Mouse (Mus musculus) neural tube, embryonic 12.5 days (tissue): ENCODE measurements around the gene Pnpla1. TPM values are rescaled to one million over a fixed set of nuclear protein-coding genes. Genes with fewer than 3 reads are reported as not detected.

Experiments
- ATAC-seq: fragments of 200-750 bp; cut with Nextera tagmentation; 2 replicates; pipeline ENCODE4 v1.8.0; 2017; ENCODE audit warnings: low read depth, mild to moderate bottlenecking, moderate TSS enrichment, moderate library complexity; ENCODE audit not compliant: low FRiP score
- H3K27ac ChIP-seq: fragments of 300-500 bp; sonication (generic); 2 replicates; pipeline ENCODE4 v1.5.1; 2016
- H3K27me3 ChIP-seq: fragments of 300-500 bp; sonication (generic); replicated peaks from 2 replicates; pipeline ENCODE4 v1.6.1; 2016; ENCODE audit warnings: mild to moderate bottlenecking
- H3K36me3 ChIP-seq: fragments of 300-500 bp; sonication (generic); 2 replicates; pipeline ENCODE4 v1.6.1; 2016; ENCODE audit warnings: mild to moderate bottlenecking
- H3K4me1 ChIP-seq: fragments of 300-500 bp; sonication (generic); 2 replicates; pipeline ENCODE4 v1.6.1; 2016
- H3K4me2 ChIP-seq: fragments of 300-500 bp; sonication (generic); replicated peaks from 2 replicates; pipeline ENCODE4 v1.6.1; 2016; ENCODE audit warnings: mild to moderate bottlenecking
- H3K4me3 ChIP-seq: fragments of 300-500 bp; sonication (generic); 2 replicates; pipeline ENCODE4 v1.5.1; 2016
- H3K9ac ChIP-seq: fragments of 300-500 bp; sonication (generic); 2 replicates; pipeline ENCODE4 v1.6.1; 2016; ENCODE audit warnings: mild to moderate bottlenecking
- H3K9me3 ChIP-seq: fragments of 300-500 bp; sonication (generic); 2 replicates; pipeline ENCODE4 v1.6.1; 2016; ENCODE audit warnings: mild to moderate bottlenecking
- WGBS: fragments of 180-500 bp; shearing (Covaris S2); methylation state at CpG from one replicate; pipeline ENCODE4 v1.1.7; 2016; 5-methylcytosine and 5-hydroxymethylcytosine counted together
- polyA plus RNA-seq: library from polyadenylated mRNA; unstranded; fragments of >200 nt; fragmentation: Nextera tagmentation; extraction: Ambion mirVana; gene quantifications from 2 replicates; pipeline ENCODE4 v1.2.1, GENCODE M21; 2016

The Pnpla1 gene
- polyA plus RNA-seq, 1 experiment from 2014 or later, result not detected

DNA sequence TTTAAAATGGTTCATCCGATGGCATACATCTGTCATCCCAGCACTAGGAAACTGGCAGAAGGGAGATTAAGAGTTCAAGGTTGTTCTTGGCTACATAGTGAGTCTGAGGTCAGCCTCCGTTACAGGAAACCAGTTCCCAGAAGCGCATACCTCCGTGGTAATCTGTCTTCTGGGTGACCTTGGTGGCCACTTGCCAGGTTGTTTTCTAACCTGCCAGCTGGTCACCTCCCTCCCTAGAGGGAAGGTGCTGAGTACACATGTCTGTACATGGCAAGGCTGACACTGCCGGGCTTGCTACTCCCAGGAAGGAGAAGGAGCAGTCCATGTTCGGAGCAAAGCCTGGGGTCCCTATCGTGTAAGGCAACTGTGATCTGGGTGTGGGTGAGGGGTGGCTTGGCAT is 16.6 kb downstream of the Pnpla1 start:
- H3K9me3 ChIP-seq, result no peaks in the 10 kb centered on the region
- 0 out of 2 replicates have a peak, but pooled peaks cover 3% of the 10 kb centered on the region for H3K27me3 ChIP-seq
- no peaks in the 10 kb centered on the region for H3K36me3 ChIP-seq
- WGBS, result 79% methylated on average over 7 of the region's 7 CpGs
- no peak overlapping the region for H3K4me2 ChIP-seq
- no peak overlapping the region for H3K9ac ChIP-seq
- no peak overlapping the region for H3K27ac ChIP-seq
- no peaks in the 10 kb centered on the region for H3K4me1 ChIP-seq
- no peak for ATAC-seq
- H3K4me3 ChIP-seq, result no peak overlapping the region

DNA sequence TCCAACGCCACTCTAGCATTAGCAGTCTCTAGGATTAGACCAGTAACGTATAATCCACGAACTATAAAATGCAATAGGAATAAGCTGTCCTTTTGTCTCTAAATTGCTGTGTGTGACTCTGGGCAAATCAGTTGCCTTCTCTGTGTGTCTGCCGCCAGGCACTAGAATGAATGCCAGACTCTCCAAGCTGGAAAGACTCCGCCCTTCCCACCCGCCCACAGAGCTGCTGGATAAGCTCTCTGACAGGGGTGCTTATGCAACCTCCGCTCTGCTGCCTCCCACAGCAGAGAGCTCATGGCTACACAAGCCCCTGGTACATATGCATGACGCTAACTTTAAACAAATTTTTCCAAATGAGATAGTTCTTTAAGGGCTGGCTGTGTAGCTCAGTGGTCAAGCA is 17.1 kb downstream of the Pnpla1 start:
- Histone ChIP-seq H3K9ac (no peak overlapping the region), H3K9me3 (no peaks in the 10 kb centered on the region), H3K4me2 (no peak overlapping the region), H3K4me1 (no peaks in the 10 kb centered on the region), H3K4me3 (no peak overlapping the region), H3K36me3 (no peaks in the 10 kb centered on the region), H3K27ac (no peak overlapping the region), H3K27me3 (peaks cover 5% of the 10 kb centered on the region)
- no peak for ATAC-seq
- 51% methylated on average over 8 of the region's 8 CpGs for WGBS

DNA sequence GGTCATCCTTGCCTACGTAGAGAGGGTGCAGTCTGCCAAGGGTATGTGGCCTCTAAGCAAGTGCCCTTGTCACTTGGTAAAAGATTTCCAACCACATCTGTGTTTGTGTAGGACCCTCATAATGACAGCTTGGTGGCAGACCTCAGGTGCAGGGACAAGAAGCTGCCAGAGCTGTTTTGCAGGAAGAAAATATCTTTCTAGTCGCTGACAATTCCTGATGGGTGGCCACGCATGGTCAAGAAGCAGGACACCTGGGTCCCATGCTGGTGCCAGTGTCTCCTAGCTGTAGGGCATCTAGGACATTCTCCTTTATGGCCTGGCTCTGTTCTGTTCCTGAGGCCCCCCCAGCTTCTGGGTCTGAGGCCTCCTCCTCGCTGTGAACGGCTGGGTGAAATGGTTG is 18.1 kb downstream of the Pnpla1 start:
- Histone ChIP-seq H3K9ac (no peak overlapping the region), H3K27ac (no peak overlapping the region), H3K9me3 (no peaks in the 10 kb centered on the region), H3K36me3 (no peaks in the 10 kb centered on the region), H3K4me2 (peak overlapping the region; percentile 33), H3K4me1 (no peaks in the 10 kb centered on the region), H3K27me3 (peaks cover 9% of the 10 kb centered on the region), H3K4me3 (no peak overlapping the region)
- no peak for ATAC-seq
- WGBS, result 69% methylated on average over 5 of the region's 5 CpGs

DNA sequence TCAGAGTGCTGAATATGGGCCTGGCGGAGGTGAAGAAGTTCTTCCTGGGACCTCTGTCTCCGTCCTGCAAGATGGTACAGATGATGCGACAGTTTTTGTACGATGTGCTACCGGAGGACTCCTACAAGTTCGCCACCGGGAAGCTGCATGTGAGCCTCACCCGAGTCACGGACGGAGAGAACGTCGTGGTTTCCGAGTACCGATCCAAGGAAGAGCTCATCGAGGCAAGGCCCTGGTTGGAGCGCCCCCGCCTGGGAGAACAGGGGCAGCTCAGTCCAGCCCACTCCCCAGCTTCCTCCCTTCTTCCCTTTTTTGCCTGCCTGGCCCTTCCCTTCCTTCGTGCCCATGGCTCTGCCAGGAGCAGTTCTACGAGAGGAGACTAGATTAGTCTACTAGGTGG is 18.6 kb downstream of the Pnpla1 start:
- no peak for ATAC-seq
- H3K27ac ChIP-seq, result no peak overlapping the region
- WGBS, result 17% methylated on average over 19 of the region's 19 CpGs
- no peaks in the 10 kb centered on the region for H3K4me1 ChIP-seq
- no peaks in the 10 kb centered on the region for H3K36me3 ChIP-seq
- peak overlapping the region; percentile 33 for H3K4me2 ChIP-seq
- 0 out of 2 replicates have a peak overlapping the region, but pooled peaks have one; percentile 17 for H3K9ac ChIP-seq
- no peak overlapping the region for H3K4me3 ChIP-seq
- H3K27me3 ChIP-seq, result peaks cover 13% of the 10 kb centered on the region
- H3K9me3 ChIP-seq, result no peaks in the 10 kb centered on the region

GRCm38 (mm10) chr17:28879931-28880391 is 21.8 kb downstream of the Pnpla1 start:
- H3K9ac ChIP-seq, result no peak overlapping the region
- H3K27ac ChIP-seq, result no peak overlapping the region
- H3K36me3 ChIP-seq, result no peaks in the 10 kb centered on the region
- no peaks in the 10 kb centered on the region for H3K9me3 ChIP-seq
- peak; percentile 31 for ATAC-seq
- no peaks in the 10 kb centered on the region for H3K4me1 ChIP-seq
- WGBS, result 5% methylated on average over 18 of the region's 18 CpGs
- H3K4me3 ChIP-seq, result no peak overlapping the region
- H3K4me2 ChIP-seq, result peak overlapping the region; percentile 44
- peaks cover 13% of the 10 kb centered on the region for H3K27me3 ChIP-seq

- no peak overlapping the region for H3K9ac ChIP-seq
- H3K4me3 ChIP-seq, result no peak overlapping the region
- H3K4me1 ChIP-seq, result no peaks in the 10 kb centered on the region
- no peaks in the 10 kb centered on the region for H3K9me3 ChIP-seq
- peak overlapping the region; percentile 32 for H3K4me2 ChIP-seq
- 5% methylated on average over 12 of the region's 12 CpGs for WGBS
- H3K36me3 ChIP-seq, result no peaks in the 10 kb centered on the region
- peaks cover 13% of the 10 kb centered on the region for H3K27me3 ChIP-seq
- H3K27ac ChIP-seq, result no peak overlapping the region
- ATAC-seq, result no peak
Measured at GRCm38 (mm10) chr17:28882316-28882715, 24.1 kb downstream of the Pnpla1 start.

- Histone ChIP-seq H3K36me3 (no peaks in the 10 kb centered on the region), H3K27me3 (peaks cover 13% of the 10 kb centered on the region), H3K4me2 (peak overlapping the region; percentile 32), H3K9ac (no peak overlapping the region), H3K4me3 (no peak overlapping the region), H3K9me3 (no peaks in the 10 kb centered on the region), H3K4me1 (no peaks in the 10 kb centered on the region), H3K27ac (no peak overlapping the region)
- WGBS, result 61% methylated on average over 8 of the region's 8 CpGs
- ATAC-seq, result no peak
Measured at GRCm38 (mm10) chr17:28882810-28883209, 24.6 kb downstream of the Pnpla1 start.

- H3K9me3 ChIP-seq, result 0 out of 2 replicates have a peak, but pooled peaks cover 5% of the 10 kb centered on the region
- no peak overlapping the region for H3K4me2 ChIP-seq
- no peak overlapping the region for H3K27ac ChIP-seq
- H3K4me3 ChIP-seq, result no peak overlapping the region
- WGBS, result 72% methylated on average over 10 of the region's 10 CpGs
- H3K27me3 ChIP-seq, result peaks cover 10% of the 10 kb centered on the region
- no peak for ATAC-seq
- no peaks in the 10 kb centered on the region for H3K4me1 ChIP-seq
- no peaks in the 10 kb centered on the region for H3K36me3 ChIP-seq
- no peak overlapping the region for H3K9ac ChIP-seq
Measured at GRCm38 (mm10) chr17:28883941-28884516, 25.8 kb downstream of the Pnpla1 start.

- no peaks in the 10 kb centered on the region for H3K4me1 ChIP-seq
- 87% methylated on average over 8 of the region's 8 CpGs for WGBS
Measured at GRCm38 (mm10) chr17:28885231-28885630, 27.0 kb downstream of the Pnpla1 start.

DNA sequence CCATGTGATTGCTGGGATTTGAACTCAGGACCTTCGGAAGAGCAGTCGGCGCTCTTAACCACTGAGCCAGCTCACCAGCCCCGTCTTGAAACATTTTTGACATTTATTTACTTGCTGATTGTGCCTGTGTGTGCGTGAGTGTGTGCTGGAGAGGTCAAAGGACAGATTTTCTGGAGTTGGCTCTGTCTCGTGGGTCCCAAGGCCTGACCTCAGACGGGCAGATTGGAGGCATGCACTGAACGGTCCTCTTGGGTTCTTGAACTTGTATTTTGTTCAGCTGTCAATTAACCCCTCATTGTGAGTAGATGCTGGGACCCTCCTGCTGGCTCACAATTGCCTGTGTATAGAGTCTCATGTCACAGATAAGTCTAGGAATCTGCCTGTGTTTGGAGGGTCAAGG is 28.1 kb downstream of the Pnpla1 start:
- no peak overlapping the region for H3K27ac ChIP-seq
- no peak overlapping the region for H3K9ac ChIP-seq
- H3K36me3 ChIP-seq, result no peaks in the 10 kb centered on the region
- H3K4me2 ChIP-seq, result no peak overlapping the region
- 84% methylated on average over 8 of the region's 8 CpGs for WGBS
- ATAC-seq, result no peak
- peaks cover 4% of the 10 kb centered on the region; the same call in 1 of the 2 replicates for H3K27me3 ChIP-seq
- no peaks in the 10 kb centered on the region for H3K4me1 ChIP-seq
- H3K4me3 ChIP-seq, result no peak overlapping the region
- peaks cover 5% of the 10 kb centered on the region; the same call in 1 of the 2 replicates for H3K9me3 ChIP-seq

More at GRCm38 (mm10) chr17:28885231-28885630, 27.0 kb downstream of the Pnpla1 start:
- H3K9me3 ChIP-seq, result peaks cover 5% of the 10 kb centered on the region; the same call in 1 of the 2 replicates
- H3K36me3 ChIP-seq, result no peaks in the 10 kb centered on the region
- H3K9ac ChIP-seq, result no peak overlapping the region
- ATAC-seq, result no peak
- H3K4me3 ChIP-seq, result no peak overlapping the region
- no peak overlapping the region for H3K27ac ChIP-seq
- no peak overlapping the region for H3K4me2 ChIP-seq
- H3K27me3 ChIP-seq, result peaks cover 9% of the 10 kb centered on the region

GRCm38 (mm10) chr17:28894050-28894767 is 36.0 kb downstream of the Pnpla1 start:
- Histone ChIP-seq H3K36me3 (no peaks in the 10 kb centered on the region), H3K4me1 (no peaks in the 10 kb centered on the region), H3K27ac (no peak overlapping the region), H3K9me3 (no peaks in the 10 kb centered on the region; the same call in 1 of the 2 replicates), H3K27me3 (no peaks in the 10 kb centered on the region), H3K9ac (no peak overlapping the region), H3K4me3 (no peak overlapping the region), H3K4me2 (no peak overlapping the region)
- 92% methylated on average over 11 of the region's 11 CpGs for WGBS
- no peak for ATAC-seq

- no peaks in the 10 kb centered on the region for H3K36me3 ChIP-seq
- WGBS, result 95% methylated on average over 21 of the region's 21 CpGs
- no peak overlapping the region for H3K9ac ChIP-seq
- no peaks in the 10 kb centered on the region for H3K9me3 ChIP-seq
- H3K4me2 ChIP-seq, result no peak overlapping the region
- H3K27ac ChIP-seq, result no peak overlapping the region
- H3K27me3 ChIP-seq, result no peaks in the 10 kb centered on the region
- ATAC-seq, result no peak
- no peak overlapping the region for H3K4me3 ChIP-seq
- H3K4me1 ChIP-seq, result no peaks in the 10 kb centered on the region
Measured at GRCm38 (mm10) chr17:28895217-28895875, 37.1 kb downstream of the Pnpla1 start.
